Mouse (Mus musculus) layer of hippocampus, postnatal 14 days (tissue): ENCODE measurements around the gene Soat2. TPM values are rescaled to one million over a fixed set of nuclear protein-coding genes. Genes with fewer than 3 reads are reported as not detected.
"Not testable (repeated sequence)": the region's sequence is repeated elsewhere in the genome, so short reads cannot be mapped to it uniquely, and the experiment has no call there.

Experiments
- DNase-seq, 2 experiments: peaks; one replicate each; pipeline ENCODE4 v3.0.0; 2021 to 2022; ENCODE audit warnings: low spot score in 2 of 2, mixed read lengths in 1 of 2
- total RNA-seq, 2 experiments: library from RNA; stranded (reverse); gene quantifications; 2 replicates each; pipeline ENCODE4 v1.2.3; 2021

Gene Soat2
- total RNA-seq, 2 experiments from 2014 or later, result not detected

GRCm38 (mm10) chr15:102146089-102146488, 4.2 kb upstream of the Soat2 start:
- DNase-seq, result no peak

- DNase-seq, result peak in 1 of 2 experiments; percentile 34
Measured at GRCm38 (mm10) chr15:102146882-102147281, 3.4 kb upstream of the Soat2 start.

GRCm38 (mm10) chr15:102147674-102148402, 2.5 kb upstream of the Soat2 start:
- DNase-seq, result no peak

GRCm38 (mm10) chr15:102149561-102149960, 765 bp upstream of the Soat2 start:
- DNase-seq, result no peak

- no peak for DNase-seq
Measured at GRCm38 (mm10) chr15:102152646-102153045, 2.3 kb downstream of the Soat2 start.

GRCm38 (mm10) chr15:102155006-102155405, 4.7 kb downstream of the Soat2 start:
- DNase-seq, result not testable (repeated sequence)

- no peak for DNase-seq
Measured at GRCm38 (mm10) chr15:102156836-102157235, 6.5 kb downstream of the Soat2 start.

GRCm38 (mm10) chr15:102160415-102161060, 10.2 kb downstream of the Soat2 start:
- DNase-seq, result no peak

- no peak for DNase-seq
Measured at GRCm38 (mm10) chr15:102163900-102164693, 13.8 kb downstream of the Soat2 start.

- no peak for DNase-seq
Measured at GRCm38 (mm10) chr15:102165468-102166100, 15.3 kb downstream of the Soat2 start.

GRCm38 (mm10) chr15:102167620-102168021, 17.3 kb downstream of the Soat2 start:
- DNase-seq, result no peak

- no peak for DNase-seq
Measured at GRCm38 (mm10) chr15:102169064-102169463, 18.7 kb downstream of the Soat2 start.

GRCm38 (mm10) chr15:102173581-102173980, 23.3 kb downstream of the Soat2 start:
- no peak for DNase-seq

- no peak for DNase-seq
Measured at GRCm38 (mm10) chr15:102175736-102176319, 25.5 kb downstream of the Soat2 start.

GRCm38 (mm10) chr15:102176571-102177316, 26.4 kb downstream of the Soat2 start:
- DNase-seq, result no peak

GRCm38 (mm10) chr15:102177417-102177816, 27.1 kb downstream of the Soat2 start:
- DNase-seq, result no peak

GRCm38 (mm10) chr15:102178279-102178678, 28.0 kb downstream of the Soat2 start:
- DNase-seq, result peak; percentile 69 to 73

- no peak for DNase-seq
Measured at GRCm38 (mm10) chr15:102179106-102179505, 28.8 kb downstream of the Soat2 start.

- no peak for DNase-seq
Measured at GRCm38 (mm10) chr15:102179924-102180323, 29.6 kb downstream of the Soat2 start.

GRCm38 (mm10) chr15:102183076-102183475, 32.8 kb downstream of the Soat2 start:
- no peak for DNase-seq
